9 mouse cellular contexts compared by ENCODE assay signal in genomic region chr15:94025239-94025971, GRCm38 (mm10).
DNase-seq lines count a peak whose midpoint lies in the region; ATAC-seq lines count a peak whose summit lies in the region.
"Had no signal": no experiment of that assay in that cellular context is flagged by ENCODE, and none has a peak within 500 bp of the region (broad histone marks: within the 10 kb centered on the region; RNA-seq: fewer than 3 reads in every experiment).

No protein-coding gene starts in this region.

- DNase-seq in adrenal gland, postnatal 10 days, result peak; percentile 46
- DNase-seq in adrenal gland, adult 18-20 months (ENCODE audit: low spot score in 2 of 2), result no peak
- peak; percentile 83 for DNase-seq in NIH3T3 (ENCODE audit: low read depth)
- no peak for DNase-seq in liver, embryonic 13.5 days
- no peak for DNase-seq in cerebellum, adult 18-20 months
- no peak for DNase-seq in Muller cell, postnatal 12 days (ENCODE audit: inconsistent ontology term)
- no peak for DNase-seq in spleen, postnatal 14 days (ENCODE audit: low spot score in 2 of 2)

- peak overlapping the region; percentile 55 for H3K27ac ChIP-seq in heart, embryonic 11.5 days (ENCODE audit: low read depth, low read length)
- no peak overlapping the region for H3K27ac ChIP-seq in liver, embryonic 13.5 days
- H3K27ac ChIP-seq: liver, embryonic 15.5 days had no signal

- H3K4me3 ChIP-seq in heart, embryonic 11.5 days (ENCODE audit: low read depth, low read length), result no peak overlapping the region
- no peak overlapping the region for H3K4me3 ChIP-seq in liver, embryonic 13.5 days (replicated peaks)
- H3K4me3 ChIP-seq: liver, embryonic 15.5 days had no signal

- no peaks in the 10 kb centered on the region for H3K9me3 ChIP-seq in heart, embryonic 11.5 days (replicated peaks; ENCODE audit: control insufficient read depth, low read length)
- no peaks in the 10 kb centered on the region for H3K9me3 ChIP-seq in liver, embryonic 13.5 days (replicated peaks)
- H3K9me3 ChIP-seq: liver, embryonic 15.5 days had no signal

- no peaks in the 10 kb centered on the region for H3K36me3 ChIP-seq in heart, embryonic 11.5 days (ENCODE audit: control insufficient read depth, insufficient read depth, low read length)
- no peaks in the 10 kb centered on the region for H3K36me3 ChIP-seq in liver, embryonic 13.5 days
- H3K36me3 ChIP-seq: liver, embryonic 15.5 days had no signal

- peaks cover 17% of the 10 kb centered on the region for H3K4me1 ChIP-seq in heart, embryonic 11.5 days (ENCODE audit: control insufficient read depth, insufficient read depth, low read length)
- no peaks in the 10 kb centered on the region for H3K4me1 ChIP-seq in liver, embryonic 13.5 days (replicated peaks)
- H3K4me1 ChIP-seq: liver, embryonic 15.5 days had no signal

- H3K9ac ChIP-seq in heart, embryonic 11.5 days (ENCODE audit: low read depth, low read length), result no peak overlapping the region
- no peak overlapping the region for H3K9ac ChIP-seq in liver, embryonic 13.5 days
- H3K9ac ChIP-seq: liver, embryonic 15.5 days had no signal

- no peak for ATAC-seq in heart, embryonic 11.5 days (replicated peaks; ENCODE audit: insufficient number of reproducible peaks, low FRiP score, low TSS enrichment)
- ATAC-seq in liver, embryonic 13.5 days (ENCODE audit: low read depth), result peak; percentile 59

- no peaks in the 10 kb centered on the region for H3K27me3 ChIP-seq in heart, embryonic 11.5 days (ENCODE audit: control insufficient read depth, insufficient read depth, low read length)
- H3K27me3 ChIP-seq in liver, embryonic 13.5 days, result no peaks in the 10 kb centered on the region
- H3K27me3 ChIP-seq: liver, embryonic 15.5 days had no signal

- H3K4me2 ChIP-seq in heart, embryonic 11.5 days, result no peak overlapping the region
- H3K4me2 ChIP-seq in liver, embryonic 13.5 days, result no peak overlapping the region
- H3K4me2 ChIP-seq: liver, embryonic 15.5 days had no signal

- WGBS in heart, embryonic 11.5 days (ENCODE audit: insufficient replicate concordance), result 56% methylated on average over 20 of the region's 20 CpGs
- 68% methylated on average over 20 of the region's 20 CpGs for WGBS in liver, embryonic 13.5 days (ENCODE audit: insufficient replicate concordance)

Comparison
In these comparisons a context has a peak if more than half of its experiments do, and no peak if none do; other contexts are left out.
1. DNase-seq: peak in adrenal gland, postnatal 10 days (single experiment) and NIH3T3 (single experiment); none in adrenal gland, adult 18-20 months (0 of 2), liver, embryonic 13.5 days (single experiment), cerebellum, adult 18-20 months (0 of 2), Muller cell, postnatal 12 days (single experiment) and spleen, postnatal 14 days (0 of 2).